Mouse (Mus musculus) midbrain, postnatal 0 days (tissue): Measurements from ENCODE around the gene Fam126a. TPM values are rescaled to one million over a fixed set of nuclear protein-coding genes. Genes with fewer than 3 reads are reported as not detected.

Experiments
- ATAC-seq: fragments of 200-750 bp; cut with Nextera tagmentation; 2 replicates; pipeline ENCODE4 v1.8.0; 2017; ENCODE audit warnings: moderate number of reproducible peaks, mild to moderate bottlenecking, moderate TSS enrichment, moderate library complexity; ENCODE audit not compliant: low FRiP score
- DNase-seq: peaks from one replicate; pipeline ENCODE4 v3.0.0-alpha.2; 2015; ENCODE audit warnings: low spot score
- H3K27ac ChIP-seq: fragments of 300-500 bp; sonication (generic); 2 replicates; pipeline ENCODE4 v1.5.1; 2014; ENCODE audit warnings: low read depth, mild to moderate bottlenecking, low read length, mixed read lengths
- H3K27me3 ChIP-seq: fragments of 300-500 bp; sonication (generic); 2 replicates; pipeline ENCODE4 v1.6.1; 2014; ENCODE audit warnings: low read length, control low read depth, mixed read lengths; ENCODE audit not compliant: insufficient read depth
- H3K36me3 ChIP-seq: fragments of 300-500 bp; sonication (generic); 2 replicates; pipeline ENCODE4 v1.6.1; 2014; ENCODE audit warnings: low read length, control low read depth, mixed read lengths; ENCODE audit not compliant: insufficient read depth
- H3K4me1 ChIP-seq: fragments of 300-500 bp; sonication (generic); 2 replicates; pipeline ENCODE4 v1.6.1; 2014; ENCODE audit warnings: mild to moderate bottlenecking, control low read depth, antibody characterized with exemption, low read length, mixed read lengths; ENCODE audit not compliant: insufficient read depth
- H3K4me2 ChIP-seq: fragments of 300-500 bp; sonication (generic); 2 replicates; pipeline ENCODE4 v1.6.1; 2014; ENCODE audit warnings: low read depth, mild to moderate bottlenecking, low read length, mixed read lengths; ENCODE audit not compliant: poor library complexity, severe bottlenecking
- H3K4me3 ChIP-seq: fragments of 300-500 bp; sonication (generic); 2 replicates; pipeline ENCODE4 v1.5.1; 2014; ENCODE audit warnings: low read depth, mild to moderate bottlenecking, low read length, moderate library complexity
- H3K9ac ChIP-seq: fragments of 300-500 bp; sonication (generic); replicated peaks from 2 replicates; pipeline ENCODE4 v1.6.1; 2014; ENCODE audit warnings: mild to moderate bottlenecking, low read length, moderate library complexity, mixed read lengths; ENCODE audit not compliant: poor library complexity, severe bottlenecking
- H3K9me3 ChIP-seq: fragments of 300-500 bp; sonication (generic); 2 replicates; pipeline ENCODE4 v1.6.1; 2016; ENCODE audit warnings: low read length, control low read depth
- CTCF ChIP-seq: IDR thresholded peaks from 2 replicates; pipeline ENCODE4 v1.5.1; 2016; ENCODE audit warnings: antibody characterized with exemption, mild to moderate bottlenecking
- WGBS: fragments of 180-500 bp; shearing (Covaris S2); extraction: QIAGEN DNeasy Blood & Tissue Kit; methylation state at CpG from one replicate; pipeline ENCODE4 v1.1.7; 2014; 5-methylcytosine and 5-hydroxymethylcytosine counted together
- polyA plus RNA-seq: library from polyadenylated mRNA; unstranded; fragments of >200 nt; fragmentation: Nextera tagmentation; extraction: Ambion mirVana; gene quantifications from 2 replicates; pipeline ENCODE4 v1.2.1, GENCODE M21; 2015
- total RNA-seq: library from RNA; depleted of rRNA; stranded (reverse); fragments of >200 nt; gene quantifications from 2 replicates; pipeline ENCODE4 v1.2.3, GENCODE M21; 2014

Fam126a gene
- total and polyA plus RNA-seq, 2 experiments from 2014 or later = 19.7 to 23.7 TPM

DNA sequence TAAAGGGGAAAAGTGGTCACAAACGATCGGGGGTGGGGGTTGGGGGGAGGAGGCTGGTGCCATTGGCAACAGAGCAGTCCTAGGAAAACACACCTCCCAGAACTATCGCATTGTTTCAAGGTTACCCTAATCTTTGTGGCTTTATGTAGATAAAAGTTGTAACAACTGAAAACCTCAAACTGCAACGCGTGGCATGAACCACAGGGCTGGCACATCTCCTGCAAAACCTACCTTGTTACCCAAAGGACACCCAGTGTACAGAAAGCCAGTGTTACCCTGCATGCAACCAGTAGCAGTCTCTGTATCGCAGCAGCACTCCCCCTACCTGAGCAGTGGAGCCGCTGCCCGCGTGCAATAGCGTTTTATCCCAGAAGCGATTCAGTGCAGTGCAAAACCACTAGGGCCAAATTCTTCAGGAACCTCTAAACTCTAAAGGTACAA lies 1.1 kb downstream of the Fam126a start:
- peak overlapping the region; percentile 69 for H3K4me3 ChIP-seq
- no peaks in the 10 kb centered on the region for H3K36me3 ChIP-seq
- no peaks in the 10 kb centered on the region for H3K4me1 ChIP-seq
- H3K9me3 ChIP-seq = no peaks in the 10 kb centered on the region
- peak overlapping the region; percentile 39; the same call in 1 of the 2 replicates for H3K27ac ChIP-seq
- no peaks in the 10 kb centered on the region for H3K27me3 ChIP-seq
- WGBS = 3% methylated on average over 11 of the region's 11 CpGs
- H3K4me2 ChIP-seq = peak overlapping the region; percentile 73
- ATAC-seq (peak; percentile 32; the same call in 1 of the 2 replicates), DNase-seq (peak; percentile 79)
- TF ChIP-seq CTCF = peak; percentile 78
- peak overlapping the region; percentile 73; the same call in 1 of the 2 replicates for H3K9ac ChIP-seq

DNA sequence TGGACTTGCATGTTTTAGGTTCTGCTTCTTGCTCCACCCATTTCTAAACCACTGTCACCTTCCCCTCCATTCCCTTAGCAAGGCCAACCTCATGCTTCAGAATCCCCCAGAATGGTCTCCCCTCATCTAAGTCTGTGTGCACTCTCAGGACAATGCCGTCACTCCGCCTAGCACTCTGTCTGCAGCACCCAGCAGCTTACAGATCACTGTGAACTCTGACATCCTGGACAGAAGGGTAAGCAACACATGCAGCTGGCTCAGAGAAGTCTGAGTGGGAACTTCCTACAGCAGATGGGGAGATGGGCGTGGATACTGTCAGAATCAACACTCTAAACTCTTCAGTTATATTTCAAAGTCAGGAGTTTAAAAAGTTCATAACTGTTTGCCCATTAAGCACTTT lies 5.5 kb downstream of the Fam126a start:
- ATAC-seq = no peak
- Histone ChIP-seq H3K4me3 (no peak overlapping the region), H3K9me3 (no peaks in the 10 kb centered on the region), H3K27me3 (no peaks in the 10 kb centered on the region), H3K27ac (no peak overlapping the region), H3K36me3 (no peaks in the 10 kb centered on the region), H3K4me1 (peaks cover 3% of the 10 kb centered on the region; the same call in 1 of the 2 replicates), H3K4me2 (no peak overlapping the region), H3K9ac (no peak overlapping the region)
- no peak for DNase-seq
- 90% methylated on average over 3 of the region's 3 CpGs for WGBS
- TF ChIP-seq CTCF = no peak

DNA sequence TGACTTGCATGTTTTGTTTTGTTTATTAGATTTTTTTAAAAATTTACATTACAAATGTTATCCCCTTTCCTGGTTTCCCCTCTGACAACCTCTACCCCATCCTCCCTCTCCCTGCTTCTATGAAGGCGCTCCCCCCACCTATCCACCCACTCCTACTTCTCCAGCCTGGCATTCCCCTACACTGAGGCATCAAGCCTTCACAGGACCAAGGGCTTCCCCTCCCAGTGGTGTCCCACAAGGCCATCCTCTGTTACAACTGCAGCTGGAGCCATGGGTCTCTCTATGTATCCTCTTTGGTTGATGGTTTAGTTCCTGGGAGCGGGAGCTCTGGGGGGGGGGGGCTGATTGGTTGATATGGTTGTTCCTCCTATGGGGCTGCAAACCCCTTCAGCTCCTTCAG lies 7.3 kb downstream of the Fam126a start:
- 100% methylated on average over 2 of the region's 2 CpGs for WGBS
- no peak overlapping the region for H3K4me2 ChIP-seq
- H3K4me1 ChIP-seq = peaks cover 7% of the 10 kb centered on the region; the same call in 1 of the 2 replicates
- H3K4me3 ChIP-seq = no peak overlapping the region
- no peaks in the 10 kb centered on the region for H3K9me3 ChIP-seq
- no peaks in the 10 kb centered on the region for H3K27me3 ChIP-seq
- DNase-seq (no peak), ATAC-seq (no peak)
- no peak for TF ChIP-seq CTCF
- no peaks in the 10 kb centered on the region for H3K36me3 ChIP-seq
- no peak overlapping the region for H3K9ac ChIP-seq
- no peak overlapping the region for H3K27ac ChIP-seq

GRCm38 (mm10) chr5:24021683-24022082 lies 8.8 kb downstream of the Fam126a start:
- no peak for ATAC-seq
- no peaks in the 10 kb centered on the region for H3K27me3 ChIP-seq
- WGBS = 68% methylated on average over 5 of the region's 5 CpGs
- H3K9ac ChIP-seq = no peak overlapping the region
- no peak overlapping the region for H3K4me2 ChIP-seq
- H3K9me3 ChIP-seq = no peaks in the 10 kb centered on the region
- H3K36me3 ChIP-seq = no peaks in the 10 kb centered on the region
- no peak for TF ChIP-seq CTCF
- H3K4me3 ChIP-seq = no peak overlapping the region
- no peak overlapping the region for H3K27ac ChIP-seq
- DNase-seq = no peak
- peaks cover 7% of the 10 kb centered on the region; the same call in 1 of the 2 replicates for H3K4me1 ChIP-seq

GRCm38 (mm10) chr5:24020380-24020779 lies 10.1 kb downstream of the Fam126a start:
- no peak for TF ChIP-seq CTCF
- Histone ChIP-seq H3K4me2 (no peak overlapping the region), H3K4me3 (no peak overlapping the region), H3K9ac (no peak overlapping the region), H3K27ac (no peak overlapping the region), H3K9me3 (no peaks in the 10 kb centered on the region), H3K4me1 (peaks cover 7% of the 10 kb centered on the region; the same call in 1 of the 2 replicates), H3K27me3 (no peaks in the 10 kb centered on the region), H3K36me3 (no peaks in the 10 kb centered on the region)
- 55% methylated on average over 4 of the region's 4 CpGs for WGBS
- ATAC-seq = no peak
- DNase-seq = peak; percentile 11

DNA sequence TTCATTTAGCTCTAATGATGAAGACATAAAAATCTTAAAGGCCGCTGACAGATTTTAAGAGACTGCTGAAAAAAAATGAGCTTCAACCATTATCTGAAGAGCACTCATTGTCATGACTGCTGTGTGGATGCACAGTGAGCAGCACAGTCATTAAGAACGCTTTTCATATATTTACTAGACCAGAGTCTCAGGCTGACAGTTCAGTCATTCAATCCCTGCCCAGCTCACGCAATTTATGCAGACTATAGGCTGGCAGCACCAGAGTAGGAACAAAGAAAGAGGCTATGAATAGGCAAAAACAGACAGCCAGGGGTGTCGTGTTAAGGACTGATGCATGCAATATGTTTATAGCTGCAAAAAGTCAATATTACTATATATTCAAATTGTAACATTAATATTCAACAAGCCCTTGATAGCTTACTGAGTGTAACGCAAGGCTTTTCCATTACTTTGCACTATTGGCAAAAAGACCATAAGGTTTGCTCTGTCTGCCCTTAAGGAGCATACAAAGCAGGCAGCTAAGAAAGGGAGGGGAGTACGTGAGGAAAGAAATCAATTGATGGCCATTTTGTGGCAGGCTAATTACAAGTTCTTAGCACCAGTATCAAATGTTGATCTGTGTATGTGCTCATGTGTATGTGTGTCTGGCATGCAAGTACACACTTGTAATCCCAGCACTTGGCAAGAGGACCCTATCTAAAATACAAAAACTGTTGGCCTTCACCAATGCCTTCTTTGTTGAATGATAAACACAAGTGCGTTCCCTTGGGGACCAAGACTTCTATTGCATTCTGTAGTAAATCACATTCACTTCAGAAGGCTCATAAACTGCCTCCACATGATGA lies 10.9 kb downstream of the Fam126a start:
- no peak for TF ChIP-seq CTCF
- WGBS = 19% methylated on average over 7 of the region's 7 CpGs
- H3K4me2 ChIP-seq = no peak overlapping the region

More for the DNA sequence above, 10.9 kb downstream of the Fam126a start:
- peak overlapping the region; percentile 33; the same call in 1 of the 2 replicates for H3K27ac ChIP-seq
- no peaks in the 10 kb centered on the region for H3K36me3 ChIP-seq
- no peaks in the 10 kb centered on the region for H3K9me3 ChIP-seq
- no peaks in the 10 kb centered on the region for H3K27me3 ChIP-seq
- H3K4me1 ChIP-seq = peaks cover 7% of the 10 kb centered on the region; the same call in 1 of the 2 replicates
- H3K4me3 ChIP-seq = no peak overlapping the region
- H3K9ac ChIP-seq = no peak overlapping the region
- ATAC-seq (peak; percentile 31; the same call in 1 of the 2 replicates), DNase-seq (peak; percentile 61)
